9 mouse cellular contexts compared by ENCODE assay signal in genomic region chr1:178449172-178449571, GRCm38 (mm10). TPM values are rescaled to one million over a fixed set of nuclear protein-coding genes. Genes with fewer than 3 reads are reported as not detected.
DNase-seq lines count a peak whose midpoint lies in the region; ATAC-seq and TF ChIP-seq lines count a peak whose summit lies in the region.
"Had no signal": no experiment of that assay in that cellular context is flagged by ENCODE, and none has a peak within 500 bp of the region (broad histone marks: within the 10 kb centered on the region; RNA-seq: fewer than 3 reads in every experiment).

No protein-coding gene starts in this region.

- TF ChIP-seq POLR2A in lung, adult 2 months (IDR thresholded peaks at IDR 0.05; ENCODE audit: borderline replicate concordance, extremely low read depth, low read depth, low read length): no peak
- no peak for TF ChIP-seq POLR2A in thymus, adult 2 months (IDR thresholded peaks at IDR 0.05; ENCODE audit: control insufficient read depth, extremely low read depth, insufficient read depth, low read length, poor library complexity)

- no peak overlapping the region for H3K4me3 ChIP-seq in G1E (ENCODE audit: low read depth, low read length)
- H3K4me3 ChIP-seq in forebrain, postnatal 0 days (ENCODE audit: low read depth, low read length): no peak overlapping the region
- H3K4me3 ChIP-seq in lung, adult 2 months (replicated peaks; ENCODE audit: extremely low read depth, low read depth, low read length): no peak overlapping the region
- no peak overlapping the region for H3K4me3 ChIP-seq in thymus, adult 2 months (ENCODE audit: control insufficient read depth, insufficient read depth, low read length)
- H3K4me3 ChIP-seq: lung, embryonic 15.5 days had no signal

- ATAC-seq in G1E (ENCODE audit: extremely low read depth, insufficient number of reproducible peaks, low FRiP score, poor library complexity, severe bottlenecking): peak; percentile 47; the same call in 1 of the 2 replicates
- ATAC-seq in forebrain, postnatal 0 days: peak; percentile 72

- no peak overlapping the region for H3K9ac ChIP-seq in forebrain, postnatal 0 days
- H3K9ac ChIP-seq: lung, embryonic 15.5 days had no signal

- peaks cover 42% of the 10 kb centered on the region for H3K4me1 ChIP-seq in G1E (ENCODE audit: insufficient read depth, low read depth, low read length)
- no peaks in the 10 kb centered on the region for H3K4me1 ChIP-seq in forebrain, postnatal 0 days (ENCODE audit: insufficient read depth)
- no peaks in the 10 kb centered on the region for H3K4me1 ChIP-seq in lung, adult 2 months (ENCODE audit: control insufficient read depth, insufficient read depth, low read length)
- no peaks in the 10 kb centered on the region for H3K4me1 ChIP-seq in thymus, adult 2 months (replicated peaks; ENCODE audit: control insufficient read depth, insufficient read depth, low read length)
- H3K4me1 ChIP-seq: lung, embryonic 15.5 days had no signal

- no peak overlapping the region for H3K27ac ChIP-seq in forebrain, postnatal 0 days (ENCODE audit: low read depth, low read length)
- no peak overlapping the region for H3K27ac ChIP-seq in thymus, adult 2 months (ENCODE audit: control insufficient read depth, insufficient read depth, low read length)
- H3K27ac ChIP-seq: lung, embryonic 15.5 days had no signal

- DNase-seq in G1E (ENCODE audit: low spot score): peak; percentile 55
- DNase-seq in cerebellum, adult 11-12 months: peak; percentile 83
- peak; percentile 75 for DNase-seq in forebrain, postnatal 0 days
- DNase-seq in heart, postnatal 36 days: peak; percentile 81 to 83
- peak; percentile 81 for DNase-seq in layer of hippocampus, adult 11-12 months (ENCODE audit: low spot score)
- peak; percentile 73 for DNase-seq in lung, adult 2 months
- DNase-seq in ovary, postnatal 10 days (ENCODE audit: low spot score): peak; percentile 17
- DNase-seq in thymus, adult 2 months: peak; percentile 72

- no peak overlapping the region for H3K4me2 ChIP-seq in forebrain, postnatal 0 days (ENCODE audit: low read depth)
- H3K4me2 ChIP-seq: lung, embryonic 15.5 days had no signal

- peak; percentile 85 for TF ChIP-seq CTCF in G1E (IDR thresholded peaks at IDR 0.05; ENCODE audit: low read depth, low read length)
- peak; percentile 93 for TF ChIP-seq CTCF in forebrain, postnatal 0 days (IDR thresholded peaks at IDR 0.05; ENCODE audit: low read depth)
- TF ChIP-seq CTCF in lung, adult 2 months (IDR thresholded peaks at IDR 0.05; ENCODE audit: insufficient read depth, low read length): peak; percentile 100
- no peak for TF ChIP-seq CTCF in thymus, adult 2 months (IDR thresholded peaks at IDR 0.05; ENCODE audit: borderline replicate concordance, control insufficient read depth, extremely low read depth, insufficient read depth, low read length, poor library complexity)

- WGBS in forebrain, postnatal 0 days: 23% methylated on average over 3 of the region's 3 CpGs
- 24% methylated on average over 3 of the region's 3 CpGs for WGBS in lung, adult 2 months
- 32% methylated on average over 3 of the region's 3 CpGs for WGBS in thymus, adult 2 months

- no peaks in the 10 kb centered on the region for H3K9me3 ChIP-seq in G1E (replicated peaks)
- H3K9me3 ChIP-seq in forebrain, postnatal 0 days (ENCODE audit: low read length): no peaks in the 10 kb centered on the region
- H3K9me3 ChIP-seq: lung, embryonic 15.5 days had no signal

- H3K27me3 ChIP-seq in G1E (ENCODE audit: insufficient read depth, low read length): no peaks in the 10 kb centered on the region
- no peaks in the 10 kb centered on the region for H3K27me3 ChIP-seq in forebrain, postnatal 0 days (ENCODE audit: insufficient read depth, low read length)
- H3K27me3 ChIP-seq in thymus, adult 2 months (ENCODE audit: control insufficient read depth, insufficient read depth, low read length): no peaks in the 10 kb centered on the region
- H3K27me3 ChIP-seq: lung, embryonic 15.5 days had no signal

- H3K36me3 ChIP-seq in G1E (replicated peaks): peaks cover 2% of the 10 kb centered on the region
- H3K36me3 ChIP-seq in forebrain, postnatal 0 days (ENCODE audit: insufficient read depth): no peaks in the 10 kb centered on the region
- no peaks in the 10 kb centered on the region for H3K36me3 ChIP-seq in thymus, adult 2 months (ENCODE audit: control insufficient read depth, insufficient read depth, low read length)
- H3K36me3 ChIP-seq: lung, embryonic 15.5 days had no signal

- intact Hi-C loops in heart, postnatal 36 days (cut with DNase I): loop anchor here (1.0 to 5.0 kb wide), 4 partner anchors 43 to 302 kb away; partner anchors contain the start of genes Efcab2 and Hnrnpu

RNA-seq across cellular contexts. Expression of gene Efcab2, which starts 43.3 kb away (rescaled TPM):
- 3.4 and 4.1 TPM in 2 replicates for total RNA-seq in G1E (2014; fragmentation: Nextera tagmentation)
- 4.8 and 6.0 TPM in 2 replicates for total RNA-seq in G1E (2017)
- polyA plus RNA-seq in G1E (2012): 0.13 and 0.17 TPM in 2 replicates
- total RNA-seq in forebrain, postnatal 0 days (2014; rRNA removed): 4.3 and 7.0 TPM in 2 replicates
- 4.5 and 8.6 TPM in 2 replicates for polyA plus RNA-seq in forebrain, postnatal 0 days (2015; fragmentation: Nextera tagmentation; extraction: Ambion mirVana)
- 10 to 100 TPM; 77.4 to 81.4 TPM for total RNA-seq in heart, postnatal 36 days (2021)
- 0.38 and 0.82 TPM in 2 replicates for polyA plus RNA-seq in lung, adult 2 months (2012; rRNA removed)
- 0.13 and 0.49 TPM in 2 replicates for polyA plus RNA-seq in thymus, adult 2 months (2012; rRNA removed)

Comparison
In these comparisons a context has a peak if more than half of its experiments do, and no peak if none do; other contexts are left out.
1. DNase-seq: peak in every context shown above with its lines; median percentile 83 in cerebellum, adult 11-12 months; 82 in heart, postnatal 36 days; 81 in layer of hippocampus, adult 11-12 months; 75 in forebrain, postnatal 0 days; 73 in lung, adult 2 months; 72 in thymus, adult 2 months; 55 in G1E; 17 in ovary, postnatal 10 days.